Mouse (Mus musculus): ENCODE measurements around the gene Esyt3. TPM values are rescaled to one million over a fixed set of nuclear protein-coding genes. Genes with fewer than 3 reads are reported as not detected.

Esyt3 gene
- polyA plus RNA-seq, 1 experiment from 2014 or later: 0.64 TPM

DNA sequence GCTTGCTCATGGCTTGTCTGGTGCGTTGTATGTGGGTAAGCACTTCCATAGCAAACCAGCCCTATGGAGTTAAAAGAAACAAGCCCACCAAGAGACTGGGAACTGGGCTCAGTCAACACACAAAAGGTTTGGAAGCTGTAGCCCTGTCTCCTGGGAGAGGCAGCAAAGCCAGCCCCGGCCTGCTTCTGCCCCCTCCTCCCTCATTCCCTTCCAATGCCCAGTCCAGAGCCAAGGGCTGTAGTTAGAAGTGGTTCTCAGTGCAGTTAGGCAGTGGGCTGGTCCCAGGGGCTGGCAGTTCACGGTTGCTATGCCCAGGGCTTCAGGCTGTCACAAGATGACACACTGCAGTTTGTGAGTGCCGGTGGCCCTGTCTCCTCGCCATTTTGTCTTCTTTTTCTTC lies 29.7 kb upstream of the Esyt3 start:
- Histone ChIP-seq H3K27me3 (replicated peaks) (no peaks in the 10 kb centered on the region), H3K9ac (replicated peaks) (no peak overlapping the region), H3K4me1 (peaks cover 10% of the 10 kb centered on the region; the same call in 1 of the 2 replicates), H3K4me3 (replicated peaks) (no peak overlapping the region), H3K9me3 (replicated peaks) (no peaks in the 10 kb centered on the region), H3K27ac (replicated peaks) (peak overlapping the region; percentile 78), H3K36me3 (peaks cover 38% of the 10 kb centered on the region), H3K4me2 (no peak overlapping the region)
- 60% methylated on average over 5 of the region's 5 CpGs for WGBS
- peak; percentile 71 for ATAC-seq (ENCODE audit: low FRiP score)

DNA sequence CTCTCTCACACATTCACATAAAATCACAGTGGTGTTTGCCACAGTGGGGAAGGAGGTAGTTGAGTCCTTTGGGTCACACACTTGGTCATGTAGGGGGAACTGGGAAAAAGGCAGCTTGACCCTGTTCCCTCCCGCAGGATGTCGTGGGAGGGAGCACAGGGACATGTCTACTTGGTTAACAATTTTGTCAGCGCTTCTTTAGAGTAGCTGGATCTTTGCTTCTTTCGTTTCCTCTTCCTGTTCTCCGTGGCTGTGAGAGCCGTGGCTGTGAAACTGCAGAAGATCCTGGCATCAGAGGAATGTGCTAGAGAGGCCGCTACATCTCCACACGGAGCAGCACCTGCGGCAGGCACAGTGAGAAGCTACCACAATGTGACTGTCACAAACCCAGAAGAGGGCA lies 24.2 kb upstream of the Esyt3 start:
- no peak overlapping the region for H3K9ac ChIP-seq (replicated peaks)
- 86% methylated on average over 9 of the region's 9 CpGs for WGBS
- no peak overlapping the region for H3K27ac ChIP-seq (replicated peaks)
- no peaks in the 10 kb centered on the region for H3K27me3 ChIP-seq (replicated peaks)
- peaks cover 7% of the 10 kb centered on the region for H3K36me3 ChIP-seq
- H3K4me3 ChIP-seq (replicated peaks): no peak overlapping the region
- H3K9me3 ChIP-seq (replicated peaks): no peaks in the 10 kb centered on the region
- no peaks in the 10 kb centered on the region for H3K4me1 ChIP-seq
- H3K4me2 ChIP-seq: no peak overlapping the region
- no peak for ATAC-seq (ENCODE audit: low FRiP score)

DNA sequence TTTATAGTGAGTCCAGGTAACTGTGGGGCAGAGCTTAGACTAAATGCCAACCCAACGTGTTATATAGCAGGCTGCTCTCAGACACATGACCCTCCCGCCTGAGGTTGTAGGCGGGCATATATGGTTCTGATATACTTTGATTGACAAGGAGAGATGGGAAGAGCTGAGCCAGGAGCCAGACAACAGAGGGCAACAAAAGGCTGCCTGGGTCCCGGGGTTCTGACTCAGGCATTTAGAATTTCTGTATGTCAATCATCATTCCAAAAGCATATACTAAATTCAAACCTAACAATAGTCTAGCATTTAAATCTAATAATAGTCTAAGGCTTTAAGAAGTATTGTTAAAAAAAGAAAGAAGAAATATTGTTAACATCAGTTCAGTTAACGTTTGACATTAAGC lies 20.8 kb upstream of the Esyt3 start:
- H3K9ac ChIP-seq (replicated peaks): no peak overlapping the region
- H3K9me3 ChIP-seq (replicated peaks): no peaks in the 10 kb centered on the region
- H3K4me2 ChIP-seq: no peak overlapping the region
- no peak overlapping the region for H3K27ac ChIP-seq (replicated peaks)
- H3K36me3 ChIP-seq: no peaks in the 10 kb centered on the region
- ATAC-seq (ENCODE audit: low FRiP score): no peak
- WGBS: 75% methylated on average over 5 of the region's 5 CpGs
- H3K4me3 ChIP-seq (replicated peaks): no peak overlapping the region
- H3K4me1 ChIP-seq: no peaks in the 10 kb centered on the region
- no peaks in the 10 kb centered on the region for H3K27me3 ChIP-seq (replicated peaks)

DNA sequence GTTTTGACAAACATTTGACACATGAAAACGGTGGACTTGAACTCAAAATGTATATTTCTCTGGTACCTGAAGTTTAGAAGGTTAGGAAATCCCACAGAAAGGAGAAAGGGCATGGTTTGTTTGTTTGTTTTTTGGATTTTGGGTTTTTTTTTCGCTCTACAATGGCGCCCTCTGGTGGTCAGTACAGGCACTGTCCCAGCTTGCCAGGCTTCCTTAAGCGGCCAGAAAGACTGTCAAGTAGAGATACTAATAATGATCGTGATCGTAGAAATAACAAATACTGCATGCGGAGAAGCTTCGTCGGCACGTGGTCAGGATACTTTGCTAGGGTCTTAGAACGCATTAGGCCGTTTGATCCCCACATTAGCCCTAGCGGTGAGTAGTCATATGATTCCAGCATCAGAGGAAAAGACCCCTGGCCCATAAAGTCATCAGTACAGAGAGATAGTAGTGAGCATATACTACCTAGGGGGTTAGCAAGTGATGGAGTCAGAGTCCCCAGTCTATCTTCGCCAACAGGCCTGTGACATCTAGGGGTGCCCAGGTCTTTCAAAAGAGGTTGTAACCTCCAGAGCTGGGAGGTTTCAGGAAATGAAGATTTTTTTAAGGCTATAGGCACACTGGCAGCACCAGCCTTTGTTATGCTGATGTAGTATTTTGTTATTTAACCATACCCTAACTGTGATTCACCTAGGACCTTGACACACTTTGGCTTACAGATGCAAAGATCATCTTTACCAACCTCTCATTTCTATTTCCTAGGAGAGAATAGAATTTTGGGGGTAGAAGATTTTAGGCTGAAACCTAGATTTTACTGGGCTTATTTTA lies 18.4 kb upstream of the Esyt3 start:
- Histone ChIP-seq H3K4me2 (peak overlapping the region; percentile 38; the same call in 1 of the 2 replicates), H3K9me3 (replicated peaks) (no peaks in the 10 kb centered on the region), H3K4me1 (no peaks in the 10 kb centered on the region), H3K9ac (replicated peaks) (no peak overlapping the region), H3K27me3 (replicated peaks) (no peaks in the 10 kb centered on the region), H3K36me3 (no peaks in the 10 kb centered on the region), H3K4me3 (replicated peaks) (no peak overlapping the region), H3K27ac (replicated peaks) (no peak overlapping the region)
- 0 out of 2 replicates have a peak, but pooled peaks have one; percentile 21 for ATAC-seq (ENCODE audit: low FRiP score)
- WGBS: 9% methylated on average over 14 of the region's 14 CpGs

DNA sequence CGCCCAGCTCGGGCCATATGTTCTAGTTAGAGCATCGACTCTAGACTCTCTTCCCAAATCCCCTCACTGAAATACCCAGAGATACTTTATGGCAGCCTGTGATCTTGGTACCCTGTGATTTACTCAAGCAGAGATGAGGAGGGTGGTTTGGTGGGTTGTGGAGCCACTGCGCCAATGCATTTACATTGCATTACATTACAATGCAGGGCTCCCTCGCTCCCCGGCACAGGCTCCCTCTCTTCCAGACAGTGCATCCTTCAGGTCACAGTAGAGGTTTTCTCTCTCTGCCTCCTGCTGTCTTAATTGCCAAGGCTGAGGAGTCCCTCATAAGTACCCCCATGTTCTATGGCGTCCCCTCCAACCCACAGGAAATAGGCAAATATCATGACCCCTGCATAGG lies 10.1 kb upstream of the Esyt3 start:
- Histone ChIP-seq H3K9ac (replicated peaks) (no peak overlapping the region), H3K4me1 (no peaks in the 10 kb centered on the region), H3K36me3 (no peaks in the 10 kb centered on the region), H3K4me2 (no peak overlapping the region), H3K27me3 (replicated peaks) (no peaks in the 10 kb centered on the region), H3K9me3 (replicated peaks) (no peaks in the 10 kb centered on the region), H3K27ac (replicated peaks) (no peak overlapping the region), H3K4me3 (replicated peaks) (no peak overlapping the region)
- ATAC-seq (ENCODE audit: low FRiP score): no peak
- WGBS: 63% methylated on average over 7 of the region's 7 CpGs

DNA sequence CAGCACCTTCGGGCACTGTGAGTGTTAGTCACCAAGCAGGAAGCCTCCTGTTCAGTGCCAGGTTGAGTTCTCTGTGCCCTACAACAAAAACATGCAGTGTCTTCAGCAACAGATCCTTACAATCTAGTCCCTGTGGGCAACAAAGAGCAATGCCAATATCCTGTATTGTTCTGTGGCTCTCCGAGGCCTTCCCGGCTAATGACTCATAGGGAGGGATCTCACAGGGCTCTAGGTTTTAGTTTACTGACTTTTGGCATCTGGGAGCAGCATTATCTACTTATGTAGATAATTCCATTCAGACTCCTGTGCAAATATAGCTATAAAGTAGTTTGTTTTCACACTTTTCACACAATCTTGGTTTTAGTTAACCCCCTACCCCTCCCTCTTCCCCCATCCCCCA lies 7.5 kb upstream of the Esyt3 start:
- Histone ChIP-seq H3K27me3 (replicated peaks) (no peaks in the 10 kb centered on the region), H3K36me3 (no peaks in the 10 kb centered on the region), H3K9ac (replicated peaks) (no peak overlapping the region), H3K27ac (replicated peaks) (no peak overlapping the region), H3K9me3 (replicated peaks) (no peaks in the 10 kb centered on the region), H3K4me2 (no peak overlapping the region), H3K4me3 (replicated peaks) (no peak overlapping the region), H3K4me1 (no peaks in the 10 kb centered on the region)
- WGBS: 59% methylated on average over 3 of the region's 3 CpGs
- ATAC-seq (ENCODE audit: low FRiP score): no peak

DNA sequence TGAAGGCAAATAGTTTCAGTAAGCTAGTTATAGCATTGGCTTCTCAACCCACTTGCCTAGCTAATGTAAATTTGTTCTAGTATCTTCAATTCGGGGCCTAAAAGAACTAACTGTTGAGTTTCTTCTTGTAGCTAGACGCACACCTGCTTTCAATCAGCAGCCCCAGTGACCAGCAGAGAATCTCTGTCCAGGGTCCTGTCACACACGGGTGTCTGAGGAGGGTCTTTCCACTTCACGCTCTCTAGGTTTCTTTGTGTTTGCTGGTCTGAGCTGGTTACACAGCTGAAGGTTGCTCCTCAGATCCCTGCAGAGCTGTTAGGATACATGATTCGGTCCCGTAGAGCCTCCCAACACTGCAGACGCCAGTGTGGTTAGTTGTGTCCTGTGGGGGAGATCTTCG lies 4.7 kb upstream of the Esyt3 start:
- H3K9ac ChIP-seq (replicated peaks): no peak overlapping the region
- no peak overlapping the region for H3K27ac ChIP-seq (replicated peaks)
- no peaks in the 10 kb centered on the region for H3K9me3 ChIP-seq (replicated peaks)
- no peak overlapping the region for H3K4me2 ChIP-seq
- H3K36me3 ChIP-seq: no peaks in the 10 kb centered on the region
- 79% methylated on average over 8 of the region's 8 CpGs for WGBS
- no peak overlapping the region for H3K4me3 ChIP-seq (replicated peaks)
- ATAC-seq (ENCODE audit: low FRiP score): no peak
- H3K4me1 ChIP-seq: peaks cover 5% of the 10 kb centered on the region
- H3K27me3 ChIP-seq (replicated peaks): peaks cover 24% of the 10 kb centered on the region

DNA sequence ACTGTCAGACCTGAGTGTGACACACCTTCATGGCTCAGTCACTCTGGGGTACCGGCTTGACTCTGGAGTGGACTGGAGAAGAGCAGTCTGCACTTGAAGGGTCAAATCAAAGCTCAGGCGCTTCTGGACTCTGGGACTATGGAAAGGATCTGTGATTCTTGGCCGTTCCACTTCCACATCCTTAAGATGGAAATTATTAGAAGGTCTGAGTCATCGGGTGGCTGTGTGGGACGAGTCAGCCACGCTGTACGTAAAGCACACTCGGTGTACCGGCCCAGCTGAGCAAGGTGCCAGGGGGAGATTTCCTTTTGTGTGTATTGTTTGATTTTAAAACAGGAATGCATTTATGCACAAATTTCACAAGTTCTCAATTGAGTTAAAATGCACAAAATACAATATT lies 3.6 kb upstream of the Esyt3 start:
- 94% methylated on average over 9 of the region's 9 CpGs for WGBS
- Histone ChIP-seq H3K4me3 (replicated peaks) (no peak overlapping the region), H3K9ac (replicated peaks) (no peak overlapping the region), H3K4me1 (peaks cover 15% of the 10 kb centered on the region), H3K36me3 (no peaks in the 10 kb centered on the region), H3K9me3 (replicated peaks) (no peaks in the 10 kb centered on the region), H3K27ac (replicated peaks) (no peak overlapping the region), H3K4me2 (no peak overlapping the region), H3K27me3 (replicated peaks) (peaks cover 35% of the 10 kb centered on the region)
- ATAC-seq (ENCODE audit: low FRiP score): no peak

DNA sequence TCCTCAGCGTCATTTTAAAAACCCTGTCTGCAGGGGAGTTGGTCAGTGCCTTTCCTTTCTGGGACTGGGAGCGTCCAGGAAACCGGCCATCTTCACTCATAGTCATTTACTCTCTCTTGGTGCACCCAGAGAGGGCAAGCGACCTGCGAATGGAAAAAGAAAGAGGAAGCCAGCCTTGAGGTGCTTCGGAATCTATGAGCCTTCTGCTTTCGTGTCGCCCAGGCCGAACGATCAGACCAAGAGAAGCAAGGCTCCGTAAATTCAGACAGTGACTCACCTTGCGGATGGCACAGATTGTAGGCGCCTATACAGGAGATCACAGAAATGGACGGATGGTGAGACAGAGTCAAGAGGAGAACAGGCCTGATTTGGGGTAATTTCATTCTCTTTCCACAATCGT lies 655 bp upstream of the Esyt3 start:
- Histone ChIP-seq H3K27me3 (replicated peaks) (peaks cover 50% of the 10 kb centered on the region), H3K4me1 (peaks cover 15% of the 10 kb centered on the region), H3K4me2 (no peak overlapping the region), H3K4me3 (replicated peaks) (no peak overlapping the region), H3K9ac (replicated peaks) (no peak overlapping the region), H3K36me3 (no peaks in the 10 kb centered on the region), H3K9me3 (replicated peaks) (no peaks in the 10 kb centered on the region), H3K27ac (replicated peaks) (no peak overlapping the region)
- no peak for ATAC-seq (ENCODE audit: low FRiP score)
- 87% methylated on average over 15 of the region's 15 CpGs for WGBS

DNA sequence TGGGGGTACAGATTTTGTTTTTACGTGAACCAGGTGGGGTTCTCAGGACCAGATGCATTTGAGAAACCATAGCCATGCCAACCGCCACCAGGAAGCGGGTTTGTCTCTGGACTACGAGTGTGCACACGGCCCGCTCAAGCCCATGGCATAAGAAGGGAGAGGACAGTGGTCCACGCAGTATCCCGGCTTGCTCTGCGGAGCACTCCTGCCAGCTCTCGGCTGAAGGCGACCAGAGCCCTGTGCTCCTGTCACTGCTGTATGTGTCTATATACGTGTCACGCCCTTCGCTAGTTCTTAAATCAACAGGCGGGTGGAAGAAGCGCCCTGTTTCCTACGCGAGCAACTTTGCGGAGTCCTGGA lies 816 bp downstream of the Esyt3 start:
- Histone ChIP-seq H3K27ac (replicated peaks) (no peak overlapping the region), H3K4me1 (peaks cover 15% of the 10 kb centered on the region), H3K4me2 (peak overlapping the region; percentile 99), H3K9me3 (replicated peaks) (no peaks in the 10 kb centered on the region), H3K9ac (replicated peaks) (peak overlapping the region; percentile 26), H3K27me3 (replicated peaks) (peaks cover 50% of the 10 kb centered on the region), H3K36me3 (no peaks in the 10 kb centered on the region), H3K4me3 (replicated peaks) (peak overlapping the region; percentile 50)
- 4% methylated on average over 19 of the region's 19 CpGs for WGBS
- peak; percentile 45; the same call in 1 of the 2 replicates for ATAC-seq (ENCODE audit: low FRiP score)

DNA sequence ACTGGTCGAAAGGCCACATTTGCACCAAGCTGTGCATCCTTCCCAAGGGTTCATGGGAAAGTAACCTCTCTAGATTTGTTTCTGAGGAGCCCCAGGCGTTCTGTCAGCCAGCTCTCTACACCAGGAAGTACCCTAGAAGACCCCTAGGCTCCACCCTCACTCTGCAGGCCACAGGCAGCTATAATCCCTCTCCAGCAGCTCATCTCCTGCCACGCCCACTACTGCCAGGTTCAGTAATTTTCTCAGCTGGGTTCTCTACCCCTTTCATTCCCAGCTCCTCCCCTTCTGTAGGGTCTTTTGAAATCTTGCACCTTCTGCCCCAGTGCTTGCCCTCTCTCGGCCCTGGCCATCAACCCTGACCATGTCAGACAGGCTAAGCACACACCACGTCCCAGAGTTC lies 2.4 kb downstream of the Esyt3 start:
- ATAC-seq (ENCODE audit: low FRiP score): no peak
- Histone ChIP-seq H3K9ac (replicated peaks) (no peak overlapping the region), H3K27me3 (replicated peaks) (peaks cover 50% of the 10 kb centered on the region), H3K36me3 (no peaks in the 10 kb centered on the region), H3K9me3 (replicated peaks) (no peaks in the 10 kb centered on the region), H3K27ac (replicated peaks) (no peak overlapping the region), H3K4me2 (no peak overlapping the region), H3K4me1 (peaks cover 15% of the 10 kb centered on the region), H3K4me3 (replicated peaks) (no peak overlapping the region)
- 28% methylated on average over 5 of the region's 5 CpGs for WGBS

DNA sequence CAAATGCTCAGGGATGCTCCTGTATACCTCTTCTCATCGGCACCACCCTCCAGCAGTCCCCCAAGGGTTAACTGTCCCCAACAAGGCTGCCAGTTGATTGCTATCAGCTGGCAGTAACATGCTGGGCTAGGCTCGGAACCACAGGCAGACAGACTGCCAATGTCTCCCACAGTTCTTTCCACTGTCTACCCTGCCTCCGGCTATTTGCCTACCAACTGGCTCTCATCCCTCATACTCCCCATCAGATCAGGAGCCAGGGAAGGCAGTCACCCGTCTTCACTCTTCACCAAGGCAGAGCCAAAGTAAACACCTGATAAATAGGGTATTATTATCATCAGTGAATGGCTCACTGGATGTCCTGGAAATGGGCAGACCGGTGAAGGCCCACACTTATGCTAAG lies 3.6 kb downstream of the Esyt3 start:
- no peaks in the 10 kb centered on the region for H3K9me3 ChIP-seq (replicated peaks)
- WGBS: 62% methylated on average over 5 of the region's 5 CpGs
- H3K9ac ChIP-seq (replicated peaks): no peak overlapping the region
- H3K4me1 ChIP-seq: peaks cover 15% of the 10 kb centered on the region
- no peak overlapping the region for H3K27ac ChIP-seq (replicated peaks)
- no peaks in the 10 kb centered on the region for H3K36me3 ChIP-seq
- H3K4me2 ChIP-seq: no peak overlapping the region
- no peak for ATAC-seq (ENCODE audit: low FRiP score)
- H3K27me3 ChIP-seq (replicated peaks): peaks cover 42% of the 10 kb centered on the region
- no peak overlapping the region for H3K4me3 ChIP-seq (replicated peaks)
